Mouse (Mus musculus): ENCODE measurements around the gene Crlf1. TPM values are rescaled to one million over a fixed set of nuclear protein-coding genes. Genes with fewer than 3 reads are reported as not detected.

The Crlf1 gene
- polyA plus RNA-seq, 1 experiment from 2014 or later: 2.4 TPM

DNA sequence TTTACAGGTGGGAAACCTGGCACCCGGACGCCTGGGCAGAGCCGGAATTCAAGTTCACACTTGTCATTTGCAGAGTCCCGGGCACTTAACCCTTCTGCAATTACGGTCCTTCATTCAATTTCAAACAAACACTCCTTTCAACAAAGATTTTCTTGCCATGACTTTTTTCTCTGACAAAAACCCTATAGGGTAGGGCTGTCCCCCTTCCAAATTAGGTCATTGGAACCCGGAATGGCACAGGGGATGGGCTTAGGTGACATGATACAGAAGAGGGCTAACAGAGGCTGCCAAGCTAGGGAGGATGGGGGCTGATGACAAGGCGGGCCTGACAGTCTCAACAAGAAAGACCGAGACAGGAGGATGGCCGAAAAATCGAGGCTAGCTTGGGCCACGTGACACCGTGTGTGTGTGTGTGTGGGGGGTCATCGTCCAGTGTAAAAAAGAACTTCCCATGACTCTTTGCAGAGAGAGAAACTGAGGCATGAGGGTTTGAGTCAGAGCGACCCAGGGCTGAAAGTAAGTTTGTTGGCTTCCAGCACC, 4.0 kb upstream of the Crlf1 start:
- DNase-seq (ENCODE audit: low spot score): peak; percentile 42
- H3K9ac ChIP-seq (ENCODE audit: low read depth, low read length): no peak overlapping the region

DNA sequence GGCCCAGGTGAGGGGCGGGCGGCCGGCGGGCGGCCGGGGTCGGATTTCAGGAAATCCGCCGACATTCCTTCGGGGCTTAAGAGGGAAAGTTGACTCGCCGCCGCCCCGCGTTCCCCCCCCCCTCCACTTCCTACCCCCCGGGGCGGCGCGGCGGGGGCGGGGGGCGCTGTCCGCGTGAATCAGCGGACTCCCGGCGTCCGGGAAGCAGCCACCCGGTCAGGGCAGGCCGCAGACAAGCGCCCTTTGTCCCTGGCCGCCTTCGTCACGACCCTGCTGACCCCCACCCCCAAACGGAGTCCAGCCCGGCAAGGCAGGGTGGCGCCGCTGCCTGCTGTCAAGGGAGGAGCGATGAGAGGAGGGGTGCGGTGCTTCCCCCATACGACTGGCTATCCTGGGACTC, 3.4 kb upstream of the Crlf1 start:
- no peak for ATAC-seq (ENCODE audit: low FRiP score)
- H3K9ac ChIP-seq (ENCODE audit: low read depth, low read length): 0 out of 2 replicates have a peak overlapping the region, but pooled peaks have one; percentile 23
- peaks cover 98% of the 10 kb centered on the region for H3K27me3 ChIP-seq (ENCODE audit: control insufficient read depth, insufficient read depth, low read length)
- no peaks in the 10 kb centered on the region for H3K9me3 ChIP-seq (ENCODE audit: control insufficient read depth, low read length)
- WGBS: under 1% methylated on average over 32 of the region's 41 CpGs
- peaks cover 19% of the 10 kb centered on the region for H3K4me1 ChIP-seq (replicated peaks; ENCODE audit: control insufficient read depth, insufficient read depth, low read length)
- H3K4me2 ChIP-seq (replicated peaks; ENCODE audit: low read depth, low read length): peak overlapping the region; percentile 31
- no peaks in the 10 kb centered on the region for H3K36me3 ChIP-seq (ENCODE audit: control insufficient read depth, insufficient read depth, low read length)
- peak overlapping the region; percentile 16; the same call in 1 of the 2 replicates for H3K4me3 ChIP-seq (ENCODE audit: low read depth, low read length)
- no peak overlapping the region for H3K27ac ChIP-seq (ENCODE audit: low read depth, low read length)
- DNase-seq (ENCODE audit: low spot score): peak; percentile 39

More for the DNA sequence above, 4.0 kb upstream of the Crlf1 start:
- ATAC-seq (ENCODE audit: low FRiP score): no peak
- Histone ChIP-seq H3K27ac (ENCODE audit: low read depth, low read length) (no peak overlapping the region), H3K4me2 (replicated peaks; ENCODE audit: low read depth, low read length) (peak overlapping the region; percentile 31), H3K27me3 (ENCODE audit: control insufficient read depth, insufficient read depth, low read length) (peaks cover 98% of the 10 kb centered on the region), H3K4me1 (replicated peaks; ENCODE audit: control insufficient read depth, insufficient read depth, low read length) (peaks cover 19% of the 10 kb centered on the region), H3K4me3 (ENCODE audit: low read depth, low read length) (peak overlapping the region; percentile 16; the same call in 1 of the 2 replicates), H3K9me3 (ENCODE audit: control insufficient read depth, low read length) (no peaks in the 10 kb centered on the region), H3K36me3 (ENCODE audit: control insufficient read depth, insufficient read depth, low read length) (no peaks in the 10 kb centered on the region)
- WGBS: 3% methylated on average over 14 of the region's 14 CpGs

DNA sequence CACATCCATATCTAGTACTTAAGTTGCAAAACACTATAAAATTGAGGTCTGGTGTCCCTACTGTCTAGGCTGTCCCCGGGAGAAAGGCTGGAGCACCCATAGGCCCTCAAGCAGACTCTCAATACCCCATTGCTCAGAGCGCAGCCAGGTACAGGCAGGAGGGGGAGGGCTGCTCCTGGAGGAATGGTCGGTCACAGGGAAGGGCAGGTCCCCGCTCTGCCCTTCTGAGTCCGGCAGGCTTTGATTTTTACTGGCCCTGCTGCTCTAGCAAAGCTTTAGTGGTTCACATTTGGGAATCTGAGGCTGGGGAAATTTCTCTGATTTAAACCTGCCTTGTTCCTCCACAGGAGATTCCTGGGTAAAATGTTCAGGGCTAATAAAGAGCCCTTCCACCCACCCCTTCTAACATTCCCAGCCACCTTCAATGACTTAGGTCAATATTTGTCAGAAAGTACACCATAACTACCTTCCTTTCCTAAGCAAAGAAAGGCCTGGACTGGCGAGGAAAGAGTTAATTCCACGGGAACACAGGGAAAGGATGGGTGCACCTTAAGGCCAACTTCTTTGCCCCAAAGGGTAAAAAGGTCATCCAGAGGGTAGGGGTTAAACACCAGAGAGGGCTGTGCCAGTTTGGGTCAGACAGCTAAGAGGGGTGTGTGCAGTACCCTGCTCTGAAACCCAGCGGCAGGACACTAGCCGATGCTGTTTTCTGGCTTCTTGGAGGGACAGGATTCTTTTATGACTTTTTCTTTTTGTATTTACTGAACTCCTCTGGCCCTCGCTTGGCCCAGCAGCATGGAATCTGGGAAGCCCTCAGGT, 2.7 kb upstream of the Crlf1 start:
- Histone ChIP-seq H3K36me3 (ENCODE audit: control insufficient read depth, insufficient read depth, low read length) (no peaks in the 10 kb centered on the region), H3K4me2 (replicated peaks; ENCODE audit: low read depth, low read length) (no peak overlapping the region), H3K27ac (ENCODE audit: low read depth, low read length) (no peak overlapping the region), H3K27me3 (ENCODE audit: control insufficient read depth, insufficient read depth, low read length) (peaks cover 99% of the 10 kb centered on the region), H3K9me3 (ENCODE audit: control insufficient read depth, low read length) (no peaks in the 10 kb centered on the region), H3K4me3 (ENCODE audit: low read depth, low read length) (no peak overlapping the region), H3K4me1 (replicated peaks; ENCODE audit: control insufficient read depth, insufficient read depth, low read length) (peaks cover 22% of the 10 kb centered on the region), H3K9ac (ENCODE audit: low read depth, low read length) (no peak overlapping the region)
- WGBS: 3% methylated on average over 10 of the region's 10 CpGs
- no peak for ATAC-seq (ENCODE audit: low FRiP score)
- DNase-seq (ENCODE audit: low spot score): no peak

DNA sequence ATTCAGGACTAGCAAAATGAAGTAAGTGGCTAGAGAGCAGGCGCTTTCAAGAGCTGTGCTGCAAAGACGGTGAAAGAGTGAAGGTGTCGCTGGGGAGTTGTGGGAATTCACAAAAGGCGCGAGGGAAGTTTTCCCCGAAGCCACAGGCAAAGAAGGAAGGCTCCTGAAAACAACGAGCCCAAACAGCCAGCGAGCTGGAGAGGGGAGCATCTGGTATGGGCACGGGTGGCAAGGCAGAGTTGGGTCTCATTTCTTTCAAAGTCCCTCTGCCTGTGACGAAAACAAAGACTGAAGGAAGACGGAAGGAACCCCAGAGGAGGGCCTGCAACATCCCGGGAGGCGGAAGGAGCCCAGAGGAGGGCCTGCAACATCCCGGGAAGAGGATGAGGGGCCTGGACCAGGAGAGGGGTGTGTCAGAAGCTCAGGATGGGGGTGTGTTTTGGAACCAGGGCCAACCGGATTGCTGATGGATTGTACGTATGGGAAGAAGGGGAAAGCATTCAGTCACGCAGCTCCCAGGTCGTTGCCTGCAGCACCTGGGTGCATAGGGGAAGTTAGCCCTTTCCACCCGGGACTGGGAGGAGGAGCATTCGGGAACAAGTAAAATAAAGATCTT, 2.0 kb upstream of the Crlf1 start:
- peaks cover 24% of the 10 kb centered on the region for H3K4me1 ChIP-seq (replicated peaks; ENCODE audit: control insufficient read depth, insufficient read depth, low read length)
- DNase-seq (ENCODE audit: low spot score): peak; percentile 45
- WGBS: 1% methylated on average over 20 of the region's 20 CpGs

DNA sequence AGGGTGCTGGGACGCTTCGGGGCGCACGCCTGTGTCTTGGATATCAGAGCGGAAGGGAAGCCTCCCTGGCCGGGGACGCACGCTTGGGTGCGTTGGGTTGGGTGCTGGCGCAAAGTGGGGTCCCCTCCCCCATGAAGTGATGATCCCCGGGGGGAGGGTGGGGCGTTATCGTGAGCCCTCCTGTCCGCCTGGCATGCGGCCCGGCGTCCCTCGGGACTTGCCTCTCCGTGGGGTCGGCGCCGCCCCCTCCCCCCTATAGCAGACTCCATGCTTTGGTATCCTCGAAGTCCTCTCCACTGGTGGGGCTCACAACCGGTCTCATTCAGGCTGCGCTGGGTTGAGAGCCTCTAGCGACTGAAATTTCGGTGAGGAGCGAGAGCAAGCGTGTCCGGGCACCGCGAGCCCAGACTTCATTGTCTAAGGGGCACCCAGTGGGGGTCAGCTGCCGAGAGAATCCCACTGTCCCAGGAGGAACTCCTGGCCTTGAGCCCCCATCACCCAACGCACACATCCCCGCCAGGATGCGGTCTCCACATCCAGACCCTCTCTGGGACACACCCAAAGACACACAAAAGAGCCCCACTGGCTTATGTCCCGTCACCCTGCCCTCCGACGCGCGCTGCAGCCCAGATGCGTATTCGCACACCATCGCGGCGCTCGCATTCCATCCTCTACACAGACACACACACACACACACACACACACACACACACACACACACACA, 896 bp downstream of the Crlf1 start:
- Histone ChIP-seq H3K36me3 (ENCODE audit: control insufficient read depth, insufficient read depth, low read length) (no peaks in the 10 kb centered on the region), H3K4me2 (replicated peaks; ENCODE audit: low read depth, low read length) (0 out of 2 replicates have a peak overlapping the region, but pooled peaks have one; percentile 4), H3K9ac (ENCODE audit: low read depth, low read length) (no peak overlapping the region), H3K4me3 (ENCODE audit: low read depth, low read length) (peak overlapping the region; percentile 27), H3K27me3 (ENCODE audit: control insufficient read depth, insufficient read depth, low read length) (peaks cover 96% of the 10 kb centered on the region), H3K4me1 (replicated peaks; ENCODE audit: control insufficient read depth, insufficient read depth, low read length) (peaks cover 13% of the 10 kb centered on the region), H3K27ac (ENCODE audit: low read depth, low read length) (no peak overlapping the region), H3K9me3 (ENCODE audit: control insufficient read depth, low read length) (no peaks in the 10 kb centered on the region)
- ATAC-seq (ENCODE audit: low FRiP score) (no peak), DNase-seq (ENCODE audit: low spot score) (no peak)
- WGBS: 3% methylated on average over 46 of the region's 47 CpGs

More for the DNA sequence above, 2.0 kb upstream of the Crlf1 start:
- no peak for ATAC-seq (ENCODE audit: low FRiP score)
- no peak overlapping the region for H3K4me3 ChIP-seq (ENCODE audit: low read depth, low read length)
- no peak overlapping the region for H3K27ac ChIP-seq (ENCODE audit: low read depth, low read length)
- peaks cover 98% of the 10 kb centered on the region for H3K27me3 ChIP-seq (ENCODE audit: control insufficient read depth, insufficient read depth, low read length)
- H3K4me2 ChIP-seq (replicated peaks; ENCODE audit: low read depth, low read length): no peak overlapping the region
- H3K9me3 ChIP-seq (ENCODE audit: control insufficient read depth, low read length): no peaks in the 10 kb centered on the region
- H3K36me3 ChIP-seq (ENCODE audit: control insufficient read depth, insufficient read depth, low read length): no peaks in the 10 kb centered on the region
- H3K9ac ChIP-seq (ENCODE audit: low read depth, low read length): no peak overlapping the region

DNA sequence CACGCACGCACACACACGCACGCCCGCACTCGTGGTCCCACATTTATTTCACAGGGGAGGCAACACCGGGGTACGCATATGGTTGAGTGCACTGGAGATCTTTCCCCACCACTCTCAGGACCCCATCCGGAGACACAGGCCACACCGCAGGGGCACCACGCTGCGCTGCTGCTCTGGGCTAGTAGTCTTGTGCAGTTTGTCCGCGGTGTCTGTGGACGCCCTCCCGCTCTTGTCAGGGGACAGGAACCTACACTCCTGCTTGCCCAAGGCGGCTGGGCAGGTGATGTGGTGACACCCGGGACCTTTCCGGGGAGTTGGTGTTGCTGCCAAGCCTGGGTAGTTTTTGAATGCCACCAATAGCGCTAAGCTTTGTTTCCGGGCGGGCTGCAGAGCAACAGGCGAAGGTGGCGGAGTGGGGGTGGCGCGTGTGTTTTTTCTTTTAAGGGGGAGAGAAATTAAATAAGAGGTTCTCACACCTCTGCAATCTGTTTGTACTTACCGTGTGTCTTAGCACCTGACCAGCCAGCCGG, 1.5 kb downstream of the Crlf1 start:
- H3K9me3 ChIP-seq (ENCODE audit: control insufficient read depth, low read length): no peaks in the 10 kb centered on the region
- 3% methylated on average over 28 of the region's 28 CpGs for WGBS

DNA sequence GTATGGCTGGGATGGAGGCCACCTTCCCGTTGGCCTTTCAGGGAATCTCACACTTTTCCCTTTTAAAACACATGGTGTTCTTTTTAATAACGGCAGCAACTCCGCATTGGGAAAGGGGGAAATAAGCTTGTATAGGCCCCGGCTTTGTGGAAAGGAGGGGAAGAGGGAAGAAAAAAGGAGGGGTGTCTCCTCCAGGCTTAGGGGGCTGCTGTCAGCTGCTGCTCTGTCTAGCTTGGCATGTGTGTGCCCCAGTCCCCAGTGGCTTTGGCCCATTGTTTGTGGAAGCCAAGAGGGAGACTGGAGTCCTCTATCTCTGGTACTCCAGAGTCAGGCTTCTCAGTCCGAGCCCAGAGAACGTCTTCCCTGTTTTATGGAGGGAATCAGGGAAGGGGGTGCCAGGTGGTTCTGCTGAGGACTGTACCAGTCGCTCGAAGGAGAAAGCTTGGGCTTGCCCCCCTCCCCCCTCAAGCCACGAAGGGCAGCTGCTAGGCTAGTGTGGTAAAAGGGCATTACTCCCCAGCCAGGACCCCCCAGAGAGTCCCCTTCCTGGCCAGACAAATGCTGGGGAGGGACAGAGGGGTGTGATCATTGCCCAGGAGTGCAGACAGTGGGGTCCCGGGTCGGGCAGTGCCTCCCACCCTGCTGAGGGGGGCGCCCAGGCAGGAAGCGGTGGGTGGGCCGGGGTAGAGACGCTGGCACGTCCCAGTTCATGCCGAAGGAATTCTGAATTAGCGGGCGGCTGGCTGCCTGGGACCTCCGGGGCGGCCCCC, 2.2 kb downstream of the Crlf1 start:
- Histone ChIP-seq H3K27ac (ENCODE audit: low read depth, low read length) (no peak overlapping the region), H3K27me3 (ENCODE audit: control insufficient read depth, insufficient read depth, low read length) (peaks cover 96% of the 10 kb centered on the region), H3K36me3 (ENCODE audit: control insufficient read depth, insufficient read depth, low read length) (no peaks in the 10 kb centered on the region), H3K4me2 (replicated peaks; ENCODE audit: low read depth, low read length) (no peak overlapping the region), H3K4me1 (replicated peaks; ENCODE audit: control insufficient read depth, insufficient read depth, low read length) (peaks cover 7% of the 10 kb centered on the region), H3K4me3 (ENCODE audit: low read depth, low read length) (peak overlapping the region; percentile 8; the same call in 1 of the 2 replicates), H3K9me3 (ENCODE audit: control insufficient read depth, low read length) (no peaks in the 10 kb centered on the region), H3K9ac (ENCODE audit: low read depth, low read length) (no peak overlapping the region)
- DNase-seq (ENCODE audit: low spot score) (peak; percentile 44), ATAC-seq (ENCODE audit: low FRiP score) (no peak)
- WGBS: 2% methylated on average over 21 of the region's 21 CpGs

More for the DNA sequence above, 1.5 kb downstream of the Crlf1 start:
- H3K36me3 ChIP-seq (ENCODE audit: control insufficient read depth, insufficient read depth, low read length): no peaks in the 10 kb centered on the region
- H3K4me1 ChIP-seq (replicated peaks; ENCODE audit: control insufficient read depth, insufficient read depth, low read length): peaks cover 11% of the 10 kb centered on the region
- H3K27me3 ChIP-seq (ENCODE audit: control insufficient read depth, insufficient read depth, low read length): peaks cover 96% of the 10 kb centered on the region
- ATAC-seq (ENCODE audit: low FRiP score): no peak
- no peak overlapping the region for H3K27ac ChIP-seq (ENCODE audit: low read depth, low read length)
- peak overlapping the region; percentile 27; the same call in 1 of the 2 replicates for H3K4me3 ChIP-seq (ENCODE audit: low read depth, low read length)
- no peak overlapping the region for H3K9ac ChIP-seq (ENCODE audit: low read depth, low read length)
- H3K4me2 ChIP-seq (replicated peaks; ENCODE audit: low read depth, low read length): no peak overlapping the region
- DNase-seq (ENCODE audit: low spot score): peak; percentile 48

DNA sequence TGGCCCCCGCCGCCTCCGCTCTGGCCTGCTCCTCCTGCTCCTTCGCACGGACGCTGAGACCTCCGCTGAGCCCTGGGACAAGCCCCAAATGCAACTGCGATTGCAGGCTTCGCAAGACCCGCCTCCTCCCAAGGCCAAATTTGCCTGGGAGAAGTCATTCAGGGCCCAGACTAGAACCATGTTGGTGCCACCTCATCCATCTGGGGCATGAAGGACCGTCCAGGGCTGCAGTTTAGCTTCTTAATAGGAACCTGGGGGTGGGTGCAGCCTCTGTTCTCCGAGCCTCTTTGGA, 2.8 kb downstream of the Crlf1 start:
- no peak overlapping the region for H3K4me3 ChIP-seq (ENCODE audit: low read depth, low read length)
- no peak for ATAC-seq (ENCODE audit: low FRiP score)
- peaks cover 7% of the 10 kb centered on the region for H3K4me1 ChIP-seq (replicated peaks; ENCODE audit: control insufficient read depth, insufficient read depth, low read length)
- H3K9me3 ChIP-seq (ENCODE audit: control insufficient read depth, low read length): no peaks in the 10 kb centered on the region
- no peak overlapping the region for H3K4me2 ChIP-seq (replicated peaks; ENCODE audit: low read depth, low read length)
- H3K36me3 ChIP-seq (ENCODE audit: control insufficient read depth, insufficient read depth, low read length): no peaks in the 10 kb centered on the region
- no peak overlapping the region for H3K27ac ChIP-seq (ENCODE audit: low read depth, low read length)
- H3K9ac ChIP-seq (ENCODE audit: low read depth, low read length): no peak overlapping the region
- DNase-seq (ENCODE audit: low spot score): peak; percentile 32
- peaks cover 96% of the 10 kb centered on the region for H3K27me3 ChIP-seq (ENCODE audit: control insufficient read depth, insufficient read depth, low read length)
- 6% methylated on average over 12 of the region's 12 CpGs for WGBS
